Mouse (Mus musculus): ENCODE measurements at regions not wholly inside any gene's neighbourhood (a gene's known extent, or its start where the extent isn't known, plus 50 kb on each side); places are given as distances from the start of the nearest gene placed in this dataset.
A peak's percentile ranks its signal among the peaks of the same experiment; 100 is the strongest.

- DNase-seq (ENCODE audit: extremely low read depth, low read depth, low spot score) = no peak
These were observed 613.6 kb upstream of the Pkn2 start for GRCm38 (mm10) chr3:143495389-143495788.

GRCm38 (mm10) chr3:143477916-143478610 lies 596.3 kb upstream of the Pkn2 start:
- no peak for DNase-seq (ENCODE audit: extremely low read depth, low read depth, low spot score)

- DNase-seq (ENCODE audit: extremely low read depth, low read depth, low spot score) = no peak
These were observed 593.7 kb upstream of the Pkn2 start for GRCm38 (mm10) chr3:143475461-143475860.

GRCm38 (mm10) chr3:143447005-143447709 lies 565.4 kb upstream of the Pkn2 start:
- no peak for DNase-seq (ENCODE audit: extremely low read depth, low read depth, low spot score)

GRCm38 (mm10) chr3:143417401-143417800 lies 535.6 kb upstream of the Pkn2 start:
- DNase-seq (ENCODE audit: extremely low read depth, low read depth, low spot score) = no peak

- DNase-seq (ENCODE audit: extremely low read depth, low read depth, low spot score) = peak; percentile 78
These were observed 529.9 kb upstream of the Pkn2 start for GRCm38 (mm10) chr3:143411655-143412054.

- no peak for DNase-seq (ENCODE audit: extremely low read depth, low read depth, low spot score)
These were observed 517.2 kb upstream of the Pkn2 start for GRCm38 (mm10) chr3:143398966-143399365.

GRCm38 (mm10) chr3:143384357-143384756 lies 502.6 kb upstream of the Pkn2 start:
- no peak for DNase-seq (ENCODE audit: extremely low read depth, low read depth, low spot score)

GRCm38 (mm10) chr3:143379193-143379592 lies 497.4 kb upstream of the Pkn2 start:
- no peak for DNase-seq (ENCODE audit: extremely low read depth, low read depth, low spot score)

- no peak for DNase-seq (ENCODE audit: extremely low read depth, low read depth, low spot score)
These were observed 495.6 kb upstream of the Pkn2 start for GRCm38 (mm10) chr3:143377446-143377845.

GRCm38 (mm10) chr3:143375527-143376061 lies 493.8 kb upstream of the Pkn2 start:
- DNase-seq (ENCODE audit: extremely low read depth, low read depth, low spot score) = no peak

GRCm38 (mm10) chr3:143373501-143373900 lies 491.7 kb upstream of the Pkn2 start:
- no peak for DNase-seq (ENCODE audit: extremely low read depth, low read depth, low spot score)

GRCm38 (mm10) chr3:143369002-143369401 lies 487.2 kb upstream of the Pkn2 start:
- no peak for DNase-seq (ENCODE audit: extremely low read depth, low read depth, low spot score)

GRCm38 (mm10) chr3:143340032-143340431 lies 458.2 kb upstream of the Pkn2 start:
- DNase-seq (ENCODE audit: extremely low read depth, low read depth, low spot score) = no peak

GRCm38 (mm10) chr3:143333339-143333738 lies 451.5 kb upstream of the Pkn2 start:
- DNase-seq (ENCODE audit: extremely low read depth, low read depth, low spot score) = no peak

GRCm38 (mm10) chr3:143328521-143328920 lies 446.7 kb upstream of the Pkn2 start:
- no peak for DNase-seq (ENCODE audit: extremely low read depth, low read depth, low spot score)

- DNase-seq (ENCODE audit: extremely low read depth, low read depth, low spot score) = no peak
These were observed 445.8 kb upstream of the Pkn2 start for GRCm38 (mm10) chr3:143327652-143328051.

- no peak for DNase-seq (ENCODE audit: extremely low read depth, low read depth, low spot score)
These were observed 434.7 kb upstream of the Pkn2 start for GRCm38 (mm10) chr3:143316457-143316856.

GRCm38 (mm10) chr3:143291793-143292192 lies 410.0 kb upstream of the Pkn2 start:
- no peak for DNase-seq (ENCODE audit: extremely low read depth, low read depth, low spot score)

- no peak for DNase-seq (ENCODE audit: extremely low read depth, low read depth, low spot score)
These were observed 382.3 kb upstream of the Pkn2 start for GRCm38 (mm10) chr3:143264132-143264531.

GRCm38 (mm10) chr3:143252643-143253042 lies 370.8 kb upstream of the Pkn2 start:
- DNase-seq (ENCODE audit: extremely low read depth, low read depth, low spot score) = no peak

- no peak for DNase-seq (ENCODE audit: extremely low read depth, low read depth, low spot score)
These were observed 370.2 kb upstream of the Pkn2 start for GRCm38 (mm10) chr3:143252008-143252407.
